Mouse (Mus musculus): ENCODE measurements around the gene Hapln3.

Hapln3 gene

GRCm38 (mm10) chr7:79079212-79079611 lies 51.6 kb downstream of the Hapln3 start:
- DNase-seq (ENCODE audit: low spot score in 2 of 2), result no peak

GRCm38 (mm10) chr7:79068231-79068630 lies 62.6 kb downstream of the Hapln3 start:
- DNase-seq (ENCODE audit: low spot score in 2 of 2), result no peak

GRCm38 (mm10) chr7:79067466-79067865 lies 63.4 kb downstream of the Hapln3 start:
- DNase-seq (ENCODE audit: low spot score in 2 of 2), result no peak

Data from spleen, postnatal 4 days (tissue).